Mouse (Mus musculus) forebrain, embryonic 14.5 days (tissue): ENCODE data around the gene Mok. TPM values are rescaled to one million over a fixed set of nuclear protein-coding genes. Genes with fewer than 3 reads are reported as not detected.

Source experiments
- polyA plus RNA-seq: library from polyadenylated mRNA; unstranded; fragments of >200 nt; fragmentation: Nextera tagmentation; extraction: Ambion mirVana; gene quantifications from 2 replicates; pipeline ENCODE4 v1.2.1, GENCODE M21; 2014

The Mok gene
- polyA plus RNA-seq, 1 experiment from 2014 or later = 16.3 TPM

Other genes starting within 250 kb of the Mok start
- 89.0 and 94.3 TPM in 2 replicates for gene Dync1h1, start 239.5 kb downstream of the Mok start, polyA plus RNA-seq
- gene 1700001K19Rik, start 158.3 kb downstream of the Mok start, polyA plus RNA-seq = not detected in 2 replicates
- gene Hsp90aa1, start 138.2 kb downstream of the Mok start, polyA plus RNA-seq = 1,205 and 1,208 TPM in 2 replicates
- gene Wdr20, start 103.0 kb downstream of the Mok start, polyA plus RNA-seq = 24.6 and 29.7 TPM in 2 replicates
- 0.81 and 0.88 TPM in 2 replicates for gene Zfp839, start 9.3 kb upstream of the Mok start, polyA plus RNA-seq
- 86.2 and 87.5 TPM in 2 replicates for gene Cinp, start 48.2 kb upstream of the Mok start, polyA plus RNA-seq
- 3.8 and 5.9 TPM in 2 replicates for gene Tecpr2, start 48.3 kb upstream of the Mok start, polyA plus RNA-seq
- gene Ankrd9, start 138.1 kb upstream of the Mok start, polyA plus RNA-seq = 6.0 and 7.2 TPM in 2 replicates
- gene Rcor1, start 198.4 kb upstream of the Mok start, polyA plus RNA-seq = 8.5 and 9.7 TPM in 2 replicates